Mouse (Mus musculus): ENCODE data around the gene 1810065E05Rik.

Gene 1810065E05Rik

DNA sequence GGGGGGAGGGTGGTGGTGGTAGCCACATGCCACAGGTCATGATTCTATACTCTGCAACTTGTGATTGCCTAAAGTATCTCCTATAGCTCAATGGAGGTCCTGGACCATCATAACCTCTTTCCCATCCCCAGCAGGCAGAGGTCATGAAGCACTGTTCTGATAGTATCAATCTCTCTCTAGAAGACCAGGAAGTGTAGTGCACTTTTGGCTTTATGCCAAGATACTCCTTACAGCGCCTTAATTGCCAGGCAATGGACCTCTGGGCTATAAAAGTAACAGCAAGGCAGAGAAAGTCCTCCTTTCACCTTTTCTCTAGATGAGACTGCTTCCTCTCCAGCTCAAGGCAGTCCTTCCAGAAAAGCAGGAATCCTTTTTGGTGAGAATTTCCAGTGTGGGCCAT, at the start of gene 1810065E05Rik:
1810065E05Rik (plus strand) TSS at position 297 of the 400 bp plus-strand sequence.
- no peak for DNase-seq (ENCODE audit: low read depth)

DNA sequence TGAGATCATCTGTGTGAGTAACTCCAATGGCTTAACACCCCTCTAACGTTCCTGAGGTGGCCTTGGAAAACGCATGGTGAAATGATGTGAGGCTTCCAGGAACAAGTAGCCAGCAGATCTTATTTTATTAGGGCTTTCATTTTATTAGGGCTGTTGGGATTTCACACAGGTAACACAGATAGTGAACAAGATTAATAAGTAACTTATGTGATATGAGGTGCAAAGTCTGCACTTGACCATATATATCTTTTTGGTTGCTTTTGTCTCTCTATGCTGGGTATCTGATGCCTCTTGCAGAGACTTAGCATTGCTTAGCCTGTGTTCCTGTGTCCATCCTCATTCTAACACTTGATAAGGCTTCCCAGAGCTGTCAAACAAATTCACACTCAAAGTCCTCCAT, 43.6 kb upstream of the 1810065E05Rik start:
- DNase-seq (ENCODE audit: low read depth): no peak

DNA sequence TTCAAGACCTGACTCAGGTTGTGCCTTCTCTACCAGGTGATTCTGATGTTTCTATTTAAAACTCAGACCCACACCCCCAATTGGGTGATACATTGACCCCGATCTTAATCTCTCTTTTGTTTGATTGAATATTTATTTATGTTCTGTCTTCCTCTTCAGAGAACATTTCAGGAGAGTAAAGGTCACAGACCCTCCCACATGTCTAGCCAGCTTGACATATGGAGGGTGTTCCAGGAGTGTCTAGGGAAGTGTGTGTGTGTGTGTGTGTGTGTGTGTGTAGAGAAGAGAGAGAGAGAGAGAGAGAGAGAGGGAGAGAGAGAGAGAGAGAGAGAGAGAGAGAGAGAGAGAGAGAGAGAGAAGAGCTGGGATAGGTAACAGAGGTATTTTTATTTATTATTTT, 43.2 kb upstream of the 1810065E05Rik start:
- DNase-seq (ENCODE audit: low read depth): no peak

DNA sequence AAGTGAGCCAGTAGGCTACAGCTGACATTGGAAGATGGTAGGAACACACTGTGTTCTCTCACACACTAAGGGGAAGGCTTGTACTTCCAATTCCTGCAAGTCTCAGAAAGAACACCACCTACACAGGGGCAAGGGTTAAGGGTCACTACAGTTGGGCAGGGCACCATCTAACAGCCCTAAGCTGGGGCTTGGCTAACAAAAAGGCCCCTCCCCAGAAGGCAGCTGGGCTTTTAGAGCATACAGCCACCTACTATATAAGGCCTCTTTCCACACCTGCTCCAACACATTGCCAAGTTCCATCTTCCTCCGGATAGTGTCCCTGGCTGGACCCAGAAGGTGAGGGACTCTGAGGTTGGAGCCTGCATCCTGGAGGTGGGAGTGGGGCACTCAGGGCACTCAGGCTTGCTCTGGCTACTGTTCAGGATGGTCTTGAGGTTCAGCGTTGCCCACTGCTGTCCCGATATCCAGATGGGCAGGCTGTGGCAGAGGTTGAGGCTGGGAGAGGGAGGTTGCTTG, 42.1 kb upstream of the 1810065E05Rik start, which contains the start of gene Lypd8:
Lypd8 (plus strand) TSS at position 281 of the 516 bp plus-strand sequence.
- DNase-seq (ENCODE audit: low read depth): no peak

DNA sequence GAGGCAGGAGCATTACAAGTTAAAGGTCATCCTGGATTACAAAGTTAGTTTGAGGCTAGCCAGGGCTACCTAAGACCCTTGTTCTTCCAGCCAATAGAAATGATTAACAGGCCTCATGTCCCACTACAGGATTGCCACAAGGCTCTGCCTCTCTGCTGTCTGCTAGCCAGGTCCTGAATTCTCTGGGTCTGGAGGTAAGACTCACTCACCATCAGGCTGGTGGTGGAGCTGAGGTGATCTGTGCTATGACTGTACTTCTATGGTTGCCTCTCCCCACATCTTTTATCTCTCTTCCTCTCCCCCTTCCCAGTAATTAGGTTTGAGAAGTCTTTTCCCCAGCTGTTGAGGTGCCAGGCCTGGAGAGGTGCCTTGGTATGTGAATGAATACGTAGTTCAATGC, 41.4 kb upstream of the 1810065E05Rik start:
- DNase-seq (ENCODE audit: low read depth): no peak

DNA sequence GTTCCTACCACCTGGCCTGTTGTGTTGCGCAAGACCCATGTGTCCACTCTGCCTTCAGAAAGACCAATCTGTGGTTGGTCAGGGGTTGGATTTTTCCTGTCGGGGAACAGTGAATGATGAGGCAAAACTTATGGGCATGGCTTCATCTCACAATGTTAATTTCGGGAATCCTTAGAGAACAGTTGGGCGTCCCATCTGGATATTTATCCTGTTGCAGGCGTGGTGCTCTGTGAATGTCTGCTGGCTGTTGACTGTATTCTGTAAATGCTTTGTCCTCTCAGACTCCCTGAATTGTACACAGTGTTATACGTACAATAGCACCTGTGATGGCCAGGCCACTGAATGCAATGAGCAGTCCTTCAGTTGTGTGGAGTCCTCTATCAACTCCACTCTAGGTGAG, 38.4 kb upstream of the 1810065E05Rik start:
- DNase-seq (ENCODE audit: low read depth): no peak

DNA sequence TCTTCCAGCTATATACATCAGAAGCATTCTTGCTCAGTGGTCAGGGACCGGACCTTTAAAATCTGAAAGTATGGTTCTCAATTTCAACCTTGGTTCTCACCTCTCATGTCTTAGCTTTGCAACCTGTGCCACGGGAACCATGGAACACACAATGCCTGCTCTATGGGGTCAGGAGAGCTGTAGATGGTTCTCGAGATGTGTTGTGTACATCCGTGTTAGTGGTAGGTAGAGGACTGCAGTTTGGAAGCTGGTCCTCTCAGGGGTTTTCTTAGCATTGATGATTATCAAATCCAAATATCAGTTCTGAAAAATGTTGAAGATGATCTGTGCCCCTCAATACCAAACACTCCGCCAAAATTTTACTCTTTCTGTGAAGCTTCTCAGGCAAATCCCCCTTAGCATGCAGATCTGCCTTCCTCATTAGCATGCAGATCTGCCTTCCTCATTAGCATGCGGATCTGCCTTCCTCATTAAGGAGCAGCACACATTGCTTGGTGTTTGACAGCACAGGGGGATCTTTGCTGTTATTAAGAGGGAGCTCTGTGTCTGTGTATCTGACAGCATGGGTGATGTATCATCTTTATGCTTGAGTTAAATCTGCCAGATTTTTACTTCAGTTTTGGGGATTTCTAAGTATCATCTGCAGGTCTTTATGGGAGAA, 20.8 kb upstream of the 1810065E05Rik start:
- DNase-seq (ENCODE audit: low read depth): no peak

DNA sequence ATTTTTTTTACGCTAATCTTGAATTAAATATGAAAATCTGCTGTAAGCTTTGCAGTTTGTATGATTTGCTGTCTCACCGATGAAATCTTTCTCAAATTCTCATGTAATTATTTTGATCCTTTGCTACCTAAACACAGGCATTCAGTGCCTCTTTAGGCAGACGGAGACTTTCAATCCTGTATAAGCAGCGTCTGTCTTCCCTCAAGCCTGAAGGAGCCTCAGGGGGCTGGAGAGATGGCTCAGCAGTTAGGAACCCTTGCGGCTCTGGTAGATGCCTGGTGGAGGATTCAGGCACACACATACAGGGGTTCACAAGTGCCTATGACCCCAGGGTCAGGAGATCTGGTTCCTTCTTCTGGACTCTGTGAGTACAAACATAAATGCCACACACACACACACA, 20.3 kb upstream of the 1810065E05Rik start:
- no peak for DNase-seq (ENCODE audit: low read depth)

DNA sequence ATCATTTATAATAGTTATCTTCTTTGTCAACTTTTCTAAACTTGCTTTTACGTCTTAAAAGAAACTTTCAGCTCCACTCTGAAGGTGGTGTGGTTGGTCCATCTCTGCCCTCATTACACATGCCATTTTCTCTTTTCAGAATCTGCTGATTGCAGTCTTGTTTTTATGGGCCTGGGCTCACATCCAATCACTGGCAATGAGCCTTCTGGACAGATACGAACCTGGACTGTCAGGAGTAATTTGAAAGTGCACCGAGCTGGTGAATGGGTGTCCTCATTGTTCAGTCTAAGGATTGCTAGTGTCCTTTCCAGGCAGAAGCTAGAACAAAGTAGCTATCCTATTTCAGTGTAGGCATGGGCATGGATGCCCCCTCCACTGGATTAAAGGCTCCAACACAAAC, 12.8 kb upstream of the 1810065E05Rik start:
- no peak for DNase-seq (ENCODE audit: low read depth)

DNA sequence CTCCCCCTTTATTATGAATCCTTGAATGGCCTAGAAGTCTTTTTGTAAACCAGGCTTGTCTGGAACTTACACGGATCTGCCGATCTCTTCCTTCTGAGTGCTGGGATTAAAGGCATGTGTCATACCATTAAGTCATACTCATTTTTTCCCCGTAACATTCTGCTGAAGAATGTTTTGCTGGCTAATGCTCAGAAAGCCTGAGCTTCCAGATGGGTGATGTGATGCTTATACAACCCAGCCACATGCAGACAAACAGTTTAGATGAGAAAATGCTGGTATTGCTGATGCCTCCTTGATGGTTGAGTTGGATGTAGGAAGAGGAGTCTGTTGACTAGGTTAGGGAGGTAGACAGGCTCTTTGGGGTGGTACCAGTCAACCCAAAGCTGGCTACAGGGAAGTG, 2.6 kb upstream of the 1810065E05Rik start:
- no peak for DNase-seq (ENCODE audit: low read depth)

DNA sequence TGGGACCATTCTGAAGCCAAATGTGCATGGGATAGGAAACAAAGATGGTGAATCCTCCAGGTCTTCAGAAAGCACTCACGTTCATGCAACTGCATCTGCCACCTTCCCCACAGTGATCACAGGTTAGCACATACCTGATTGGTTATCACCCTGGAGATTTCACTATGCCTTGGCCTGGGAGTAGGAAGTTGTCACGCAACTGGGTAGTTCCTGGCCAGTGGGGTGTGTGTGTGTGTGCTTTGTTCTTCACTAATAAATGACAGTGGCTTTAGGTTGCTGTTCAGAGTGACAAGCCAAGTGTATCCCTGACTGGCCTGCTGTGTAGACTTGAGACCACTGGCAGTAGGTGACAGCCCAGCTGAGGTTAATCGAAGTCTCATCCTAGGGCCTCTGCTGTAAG, 11.3 kb downstream of the 1810065E05Rik start, which contains the start of gene Gm12253:
Gm12253 (plus strand) TSS at position 301 of the 400 bp plus-strand sequence.
- DNase-seq (ENCODE audit: low read depth): no peak

DNA sequence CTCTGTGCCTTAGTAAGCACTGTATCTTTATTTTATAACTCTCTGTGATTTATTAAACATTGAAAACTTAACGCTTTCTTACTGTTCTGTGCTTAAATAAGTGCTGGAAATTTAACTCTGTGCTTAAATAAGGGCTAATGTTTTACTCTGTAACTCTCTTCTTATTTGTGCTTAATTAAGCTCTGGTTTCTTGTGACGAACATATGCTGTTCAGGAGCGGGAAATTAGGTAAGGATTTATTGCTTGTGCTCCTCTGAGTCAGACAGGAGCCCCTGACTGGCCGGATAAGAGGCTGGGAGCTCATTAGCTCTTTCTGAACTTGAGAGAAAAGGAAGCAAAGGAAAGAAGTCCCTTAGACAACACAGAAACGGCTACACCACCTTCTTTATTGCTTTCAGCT, 17.0 kb downstream of the 1810065E05Rik start:
- DNase-seq (ENCODE audit: low read depth): no peak

DNA sequence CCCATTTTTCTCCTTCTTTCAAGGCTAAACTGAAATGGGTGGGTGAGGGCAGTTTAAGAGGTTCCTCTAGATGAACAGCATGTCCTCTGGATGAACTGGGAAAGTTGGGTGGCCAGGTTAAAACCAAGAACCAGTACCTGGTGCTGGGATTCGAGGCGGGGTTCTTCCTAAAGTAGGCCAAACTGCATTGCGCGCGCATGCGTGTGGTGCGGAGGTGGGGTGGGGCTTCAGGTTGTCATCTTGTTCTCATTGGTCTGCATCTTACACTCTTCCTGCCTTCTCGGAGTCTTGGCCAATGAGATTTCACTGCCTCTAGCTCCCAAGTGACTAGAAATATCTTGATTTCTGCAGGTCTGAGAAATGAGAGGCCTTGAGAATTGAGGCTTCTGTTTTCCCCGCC, 31.8 kb downstream of the 1810065E05Rik start, which contains the start of gene Lypd9:
Lypd9 (minus strand) TSS at position 165 of the 400 bp plus-strand sequence.
- DNase-seq (ENCODE audit: low read depth): no peak

DNA sequence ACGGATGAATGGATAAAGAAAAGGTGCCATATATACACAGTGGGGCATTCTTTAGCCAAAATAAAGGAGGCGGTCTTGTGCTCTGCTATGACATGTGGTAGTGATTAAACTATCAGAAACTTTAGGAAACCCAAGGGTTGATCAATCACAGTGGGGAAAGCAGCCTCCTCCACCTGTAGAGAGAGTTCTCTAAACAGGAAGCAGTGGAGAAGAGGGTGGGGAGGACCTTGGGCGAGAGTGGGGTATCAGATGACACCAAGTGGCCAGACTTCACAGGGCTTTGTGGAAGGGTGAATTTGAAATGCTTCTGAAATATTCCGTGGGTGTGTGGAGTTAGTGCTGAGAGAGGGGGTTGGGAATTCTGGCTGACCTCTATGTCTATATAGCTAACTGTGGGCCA, 32.7 kb downstream of the 1810065E05Rik start:
- no peak for DNase-seq (ENCODE audit: low read depth)

DNA sequence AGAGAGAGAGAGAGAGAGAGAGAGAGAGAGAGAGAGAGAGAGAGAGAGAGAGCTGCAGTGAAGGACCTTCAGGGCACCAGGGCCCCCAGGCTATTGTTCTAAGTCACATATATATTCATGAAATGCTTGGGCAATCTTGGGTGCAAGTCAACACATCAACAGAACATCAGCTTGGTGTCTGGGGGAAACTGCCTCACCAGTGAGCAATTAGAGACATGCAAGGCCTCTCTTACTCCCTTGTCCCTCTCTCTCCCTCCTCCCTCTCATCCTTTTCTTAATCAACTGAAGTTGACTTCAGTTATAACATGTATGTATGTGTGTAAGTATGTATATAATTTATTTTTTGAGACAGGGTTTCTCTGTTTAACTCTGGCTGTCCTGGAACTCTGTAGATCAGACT, 41.3 kb downstream of the 1810065E05Rik start, which contains the start of gene Olfr30:
Olfr30 (minus strand) TSS at position 101 of the 400 bp plus-strand sequence.
- no peak for DNase-seq (ENCODE audit: low read depth)
